Mouse (Mus musculus): ENCODE measurements around the gene Slc35f4.
"Not testable (repeated sequence)": the region's sequence is repeated elsewhere in the genome, so short reads cannot be mapped to it uniquely, and the experiment has no call there.

The Slc35f4 gene

GRCm38 (mm10) chr14:49348164-49348896 is 177.5 kb downstream of the Slc35f4 start:
- no peak for DNase-seq

- DNase-seq = no peak
Measured at GRCm38 (mm10) chr14:49345835-49346234, 180.0 kb downstream of the Slc35f4 start.

- no peak for DNase-seq
Measured at GRCm38 (mm10) chr14:49337011-49337410, 188.8 kb downstream of the Slc35f4 start.

DNA sequence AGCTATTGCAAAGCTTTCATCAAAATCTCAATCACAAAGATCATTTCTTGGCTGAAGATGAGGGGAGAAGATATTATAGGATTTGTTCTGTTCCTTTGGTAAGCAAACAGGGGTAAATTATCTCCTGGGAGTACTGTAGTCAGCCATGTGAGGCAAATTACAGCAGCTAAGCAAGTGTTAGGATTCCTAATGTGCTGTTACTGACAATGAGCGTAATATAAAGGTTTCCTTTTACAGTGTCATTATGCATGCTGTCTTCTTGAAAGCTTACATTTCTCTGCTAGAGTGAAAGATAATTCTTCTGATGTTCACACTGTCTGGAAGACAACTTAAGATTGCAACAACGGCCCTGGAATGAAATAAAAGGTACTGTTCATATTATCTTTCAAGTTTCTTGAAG is 192.0 kb downstream of the Slc35f4 start:
- no peak for DNase-seq

- DNase-seq = no peak
Measured at GRCm38 (mm10) chr14:49316493-49316894, 209.4 kb downstream of the Slc35f4 start.

DNA sequence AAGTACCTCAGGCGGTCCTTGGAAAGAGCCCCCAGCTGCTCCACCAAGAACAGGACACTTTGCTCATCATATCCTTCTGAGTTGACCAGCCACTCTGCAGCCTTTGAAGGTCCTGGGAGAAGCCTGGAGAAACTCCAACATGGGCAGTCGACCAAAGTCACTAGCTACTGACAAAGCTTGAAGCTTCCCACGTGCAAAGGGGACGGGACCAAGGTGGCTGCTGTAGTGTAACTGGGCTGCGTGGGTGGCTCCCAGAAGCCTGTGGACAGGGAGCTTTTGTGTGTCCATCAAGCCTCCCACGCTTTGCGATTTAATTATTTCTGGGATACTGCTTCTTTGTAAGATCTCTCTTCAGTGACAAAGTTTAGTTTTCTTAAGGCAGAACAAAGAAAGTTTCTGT is 211.9 kb downstream of the Slc35f4 start:
- no peak for DNase-seq

- DNase-seq = no peak
Measured at GRCm38 (mm10) chr14:49313376-49313775, 212.5 kb downstream of the Slc35f4 start.

GRCm38 (mm10) chr14:49311548-49311947 is 214.3 kb downstream of the Slc35f4 start:
- no peak for DNase-seq

GRCm38 (mm10) chr14:49311091-49311492 is 214.8 kb downstream of the Slc35f4 start:
- DNase-seq = no peak

DNA sequence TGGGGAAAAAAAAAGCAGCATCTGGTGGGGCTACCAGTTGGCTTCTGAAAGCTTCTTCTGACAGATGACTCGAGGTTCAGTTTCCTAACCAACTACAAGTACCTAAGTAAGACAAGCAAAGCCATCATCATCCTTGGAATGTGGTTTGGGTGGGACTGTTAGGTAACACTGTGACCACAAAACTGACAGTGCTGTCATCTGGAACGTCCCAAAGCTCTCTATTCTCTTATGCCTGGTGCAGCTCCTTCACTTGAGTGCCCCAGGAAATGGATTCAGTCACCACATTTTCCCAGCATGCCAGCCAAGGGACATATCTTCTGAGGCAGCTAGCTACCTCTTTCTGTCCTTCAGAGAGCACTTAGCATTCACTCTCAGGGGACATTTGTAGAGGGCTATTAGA is 216.2 kb downstream of the Slc35f4 start:
- DNase-seq = no peak

DNA sequence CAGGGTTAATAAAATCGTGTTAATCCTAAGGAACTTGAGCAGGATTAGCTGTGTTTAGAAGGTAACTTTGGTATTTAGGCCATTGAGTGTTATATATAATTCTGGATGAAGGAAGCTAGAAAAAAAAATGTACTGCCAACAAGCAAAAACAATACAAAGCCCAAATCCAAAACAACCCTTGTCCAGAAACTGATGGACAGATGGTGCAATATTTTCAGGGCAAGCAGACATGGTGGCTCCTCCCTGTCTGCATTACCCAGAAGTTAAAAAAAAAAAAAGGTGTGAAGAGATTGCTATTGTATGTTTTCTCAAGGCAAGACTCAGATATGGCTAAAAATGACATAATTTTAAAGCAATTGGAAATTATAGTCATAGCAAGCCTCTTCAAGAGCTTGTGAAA is 217.3 kb downstream of the Slc35f4 start:
- no peak for DNase-seq

DNA sequence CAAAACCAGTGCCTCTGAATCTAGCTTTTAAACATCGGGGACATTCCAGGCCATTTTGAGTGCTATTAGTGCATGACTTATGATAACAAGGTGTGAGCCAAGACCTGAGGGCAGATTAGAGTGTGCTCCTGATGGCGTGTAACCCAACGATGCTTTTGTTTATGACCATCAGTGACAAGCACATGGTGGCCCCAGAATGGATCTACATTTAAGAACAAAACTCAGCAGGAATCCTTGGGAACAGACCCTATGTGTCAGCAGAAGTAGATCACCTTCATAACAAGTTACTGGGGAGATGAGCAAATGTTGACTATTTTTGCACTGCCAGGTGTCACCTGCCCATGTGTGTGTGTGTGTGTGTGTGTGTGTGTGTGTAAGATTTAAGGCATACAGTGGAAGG is 218.0 kb downstream of the Slc35f4 start:
- no peak for DNase-seq

DNA sequence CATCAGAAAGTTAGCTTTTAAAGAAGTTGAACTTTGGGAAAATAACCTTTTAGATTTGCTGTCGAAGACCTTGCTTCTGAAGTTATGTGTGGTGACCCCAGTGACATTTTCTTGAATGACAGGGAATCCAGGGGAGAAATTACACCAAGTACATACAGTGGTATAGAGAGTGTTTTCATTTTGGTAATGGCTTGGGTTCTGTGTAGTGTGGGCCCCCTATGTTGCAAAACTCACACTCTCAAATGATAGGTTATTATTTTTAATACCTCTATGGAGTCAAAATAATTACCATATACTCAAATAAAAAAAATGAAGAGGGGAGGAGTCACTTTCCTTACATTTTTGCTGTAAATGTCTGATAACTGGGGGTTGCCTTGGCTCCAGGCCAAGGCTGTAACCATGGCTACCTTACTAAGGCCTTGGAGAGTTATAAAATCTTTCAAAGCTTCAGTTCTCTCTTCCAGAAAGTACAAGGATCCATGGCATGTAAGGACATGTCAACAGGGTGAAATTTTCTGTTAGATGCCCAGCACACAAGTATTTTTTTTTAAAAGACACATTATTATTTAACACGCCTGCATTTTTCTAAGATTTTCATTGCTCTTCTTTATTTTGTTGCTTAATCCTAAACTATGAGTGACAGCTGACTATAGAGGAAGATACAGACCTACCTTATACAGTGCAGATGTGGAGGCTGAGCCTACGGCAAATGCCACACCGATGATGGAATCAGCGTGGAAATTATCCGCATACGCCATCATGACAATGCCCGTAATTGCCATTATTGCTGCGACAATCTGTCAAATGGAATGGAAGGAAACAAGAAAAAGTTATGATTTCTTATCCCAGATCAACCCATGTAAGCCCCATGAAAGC is 220.1 kb downstream of the Slc35f4 start:
- DNase-seq = no peak

DNA sequence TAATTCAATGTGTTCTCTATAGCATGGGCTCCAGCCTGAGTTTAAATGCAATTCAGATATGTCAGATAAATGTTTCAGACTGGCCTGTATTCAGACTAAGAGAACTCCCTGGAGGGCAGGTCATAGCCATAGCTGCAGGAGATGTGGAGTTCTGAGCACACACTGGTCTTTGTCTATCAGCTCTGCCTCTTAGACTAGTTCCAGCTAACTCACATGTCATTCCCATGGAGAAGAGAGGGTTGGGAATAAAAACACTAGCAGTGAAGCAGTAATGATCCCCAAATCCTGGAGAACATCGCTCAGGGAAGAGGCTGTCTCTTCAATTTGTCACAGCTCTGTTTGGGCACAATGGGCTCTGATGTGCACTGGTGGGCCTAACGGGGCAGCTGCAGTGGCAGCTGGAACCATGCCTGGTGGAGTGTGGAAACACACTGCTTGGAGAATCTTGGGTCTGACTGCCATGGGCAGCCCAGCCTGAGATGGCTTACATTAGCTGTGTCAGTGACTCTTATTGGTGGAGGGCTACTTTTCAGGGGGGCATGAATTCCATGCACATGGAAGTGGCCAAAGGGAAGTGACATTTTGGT is 223.5 kb downstream of the Slc35f4 start:
- DNase-seq = no peak

GRCm38 (mm10) chr14:49300981-49301619 is 224.7 kb downstream of the Slc35f4 start:
- DNase-seq = no peak

DNA sequence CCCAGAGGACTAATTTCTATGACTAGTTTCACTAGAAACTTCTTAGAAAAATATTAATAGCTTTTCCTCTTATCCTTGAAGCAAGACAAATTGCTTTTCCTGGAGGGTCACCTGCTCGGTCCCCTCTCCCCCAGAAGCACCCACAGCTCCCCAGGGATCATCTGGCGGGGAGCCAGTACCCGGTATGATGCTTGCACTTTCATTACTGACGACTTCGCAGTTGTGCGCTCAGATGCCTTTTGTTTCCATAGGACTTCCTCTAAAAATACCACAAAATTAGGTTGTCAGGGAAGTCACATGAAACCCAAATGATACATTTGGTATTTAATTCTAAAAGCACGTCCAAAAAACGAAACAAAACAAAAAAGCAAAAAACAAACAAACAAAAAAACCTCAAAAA is 225.5 kb downstream of the Slc35f4 start:
- DNase-seq = no peak

GRCm38 (mm10) chr14:49293802-49294449 is 231.9 kb downstream of the Slc35f4 start:
- DNase-seq = no peak

DNA sequence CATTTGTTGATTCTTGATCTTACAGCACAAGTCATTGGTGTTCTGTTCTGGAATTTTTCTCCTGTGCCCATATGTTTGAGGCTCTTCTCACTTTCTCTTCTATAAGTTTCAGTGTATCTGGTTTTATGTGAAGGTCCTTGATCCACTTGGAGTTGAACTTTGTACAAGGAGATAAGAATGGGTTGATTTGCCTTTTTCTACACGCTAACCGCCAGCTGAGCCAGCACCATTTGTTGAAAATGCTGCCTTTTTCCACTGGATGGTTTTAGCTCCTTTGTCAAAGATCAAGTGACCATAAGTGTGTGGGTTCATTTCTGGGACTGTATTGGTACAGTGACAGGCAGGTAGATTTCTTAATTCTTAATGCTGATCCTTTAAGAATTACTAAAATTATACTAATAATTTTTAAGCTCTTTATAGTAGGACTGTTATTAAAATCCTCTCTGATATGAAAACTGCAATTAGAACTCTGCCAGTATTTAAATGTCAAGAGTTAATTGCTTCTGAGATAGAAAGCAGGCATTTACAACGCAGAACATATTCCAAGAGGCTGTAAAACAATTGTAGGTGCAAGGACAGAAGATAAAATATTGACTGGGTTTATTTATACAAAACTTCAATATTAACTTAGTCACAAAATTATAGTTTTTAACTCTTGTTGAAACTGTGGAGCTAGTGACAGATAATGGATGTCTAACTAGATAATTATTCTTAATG is 235.7 kb downstream of the Slc35f4 start:
- DNase-seq = no peak

- DNase-seq = no peak
Measured at GRCm38 (mm10) chr14:49283784-49284655, 241.8 kb downstream of the Slc35f4 start.

DNA sequence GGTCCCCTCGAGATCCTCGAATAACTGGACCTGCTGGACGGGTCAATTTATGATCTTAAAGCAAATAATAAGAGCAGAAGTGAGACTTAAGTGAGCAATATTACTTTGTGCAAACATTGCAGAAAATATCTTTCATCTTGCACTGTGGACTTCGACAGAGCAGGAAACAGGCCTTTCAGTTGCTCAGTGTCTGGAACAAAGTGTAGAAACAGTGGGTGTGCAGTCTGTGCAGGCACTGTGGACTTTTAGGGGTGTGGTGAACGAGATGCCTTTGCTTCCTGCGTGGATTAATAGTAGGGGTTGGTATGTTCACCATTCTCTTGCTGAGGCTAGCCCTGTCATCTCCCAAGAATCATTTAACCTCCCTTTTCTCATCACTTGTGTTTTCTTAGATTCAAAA is 247.0 kb downstream of the Slc35f4 start:
- no peak for DNase-seq

DNA sequence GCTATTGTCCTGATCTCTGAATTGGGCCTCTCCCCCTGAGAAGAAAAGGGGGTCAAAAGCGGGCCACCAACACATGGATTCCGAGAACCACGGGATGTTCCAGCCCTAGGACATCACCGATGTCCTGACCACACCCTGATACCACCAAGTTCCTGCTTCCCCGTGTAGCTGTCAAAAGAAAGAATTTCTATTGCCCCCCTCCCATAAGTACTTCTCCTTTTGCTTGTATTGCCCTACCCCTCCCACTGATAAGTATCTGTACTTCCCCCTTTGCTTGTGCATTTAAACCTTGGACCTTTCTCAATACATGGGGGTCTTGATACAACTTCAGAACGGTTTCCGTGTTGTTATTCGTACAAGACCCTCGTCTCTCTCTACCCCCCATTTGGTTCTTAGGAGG is 247.4 kb downstream of the Slc35f4 start:
- not testable (repeated sequence) for DNase-seq

Measured in thymus, postnatal 25 days (tissue).